Mouse (Mus musculus): Measurements from ENCODE around the gene Olfm1. TPM values are rescaled to one million over a fixed set of nuclear protein-coding genes. Genes with fewer than 3 reads are reported as not detected.

The Olfm1 gene
- polyA plus RNA-seq, 1 experiment from 2014 or later = 13.2 TPM

- Histone ChIP-seq H3K27me3 (ENCODE audit: low read depth, poor library complexity, severe bottlenecking) (peaks cover 23% of the 10 kb centered on the region), H3K36me3 (peaks cover 22% of the 10 kb centered on the region), H3K27ac (peak overlapping the region; percentile 85), H3K9me3 (replicated peaks) (no peaks in the 10 kb centered on the region), H3K4me1 (peaks cover 57% of the 10 kb centered on the region), H3K4me3 (peak overlapping the region; percentile 69)
- 6% methylated on average over 11 of the region's 11 CpGs for WGBS
- no peak for DNase-seq (ENCODE audit: low spot score)
Measured at GRCm38 (mm10) chr2:28206472-28206871, 13.7 kb downstream of the Olfm1 start.

- DNase-seq (ENCODE audit: low spot score) = no peak
- Histone ChIP-seq H3K4me3 (no peak overlapping the region), H3K36me3 (peaks cover 27% of the 10 kb centered on the region), H3K4me1 (peaks cover 66% of the 10 kb centered on the region), H3K9me3 (replicated peaks) (no peaks in the 10 kb centered on the region), H3K27ac (no peak overlapping the region), H3K27me3 (ENCODE audit: low read depth, poor library complexity, severe bottlenecking) (peaks cover 26% of the 10 kb centered on the region)
- 80% methylated on average over 3 of the region's 3 CpGs for WGBS
Measured at GRCm38 (mm10) chr2:28207200-28207750, 14.5 kb downstream of the Olfm1 start.

- no peak overlapping the region for H3K27ac ChIP-seq
- peaks cover 75% of the 10 kb centered on the region for H3K4me1 ChIP-seq
- H3K9me3 ChIP-seq (replicated peaks) = no peaks in the 10 kb centered on the region
- H3K27me3 ChIP-seq (ENCODE audit: low read depth, poor library complexity, severe bottlenecking) = peaks cover 26% of the 10 kb centered on the region
- 91% methylated on average over 14 of the region's 14 CpGs for WGBS
- H3K4me3 ChIP-seq = no peak overlapping the region
- peaks cover 32% of the 10 kb centered on the region for H3K36me3 ChIP-seq
- no peak for DNase-seq (ENCODE audit: low spot score)
Measured at GRCm38 (mm10) chr2:28208130-28208745, 15.4 kb downstream of the Olfm1 start.

DNA sequence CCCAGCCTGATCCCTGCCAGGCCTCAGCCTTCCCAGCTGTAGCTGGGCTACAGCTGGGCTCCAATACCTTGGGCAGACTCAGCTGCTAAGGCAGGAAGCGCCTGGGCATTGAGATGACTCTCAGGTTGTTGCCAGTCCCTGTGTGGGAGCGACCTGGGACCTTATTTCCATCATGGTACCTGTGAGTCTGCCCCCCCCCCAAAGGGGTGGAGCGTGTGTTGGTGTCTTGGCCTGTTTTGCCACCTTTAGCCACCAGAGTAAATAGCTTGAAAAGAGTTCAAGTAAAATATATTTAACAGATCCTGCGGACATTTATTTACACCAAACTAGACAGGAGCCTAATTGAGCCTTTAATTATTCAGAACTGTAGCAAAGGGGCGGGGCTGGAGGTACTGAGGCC, 16.4 kb downstream of the Olfm1 start:
- 85% methylated on average over 5 of the region's 5 CpGs for WGBS
- no peak for DNase-seq (ENCODE audit: low spot score)
- H3K27ac ChIP-seq = 0 out of 2 replicates have a peak overlapping the region, but pooled peaks have one; percentile 3
- H3K9me3 ChIP-seq (replicated peaks) = no peaks in the 10 kb centered on the region
- no peak overlapping the region for H3K4me3 ChIP-seq
- peaks cover 37% of the 10 kb centered on the region for H3K36me3 ChIP-seq
- peaks cover 26% of the 10 kb centered on the region for H3K27me3 ChIP-seq (ENCODE audit: low read depth, poor library complexity, severe bottlenecking)
- H3K4me1 ChIP-seq = peaks cover 79% of the 10 kb centered on the region

GRCm38 (mm10) chr2:28209653-28210052, 16.9 kb downstream of the Olfm1 start:
- peaks cover 25% of the 10 kb centered on the region for H3K27me3 ChIP-seq (ENCODE audit: low read depth, poor library complexity, severe bottlenecking)
- H3K9me3 ChIP-seq (replicated peaks) = no peaks in the 10 kb centered on the region
- H3K4me1 ChIP-seq = peaks cover 74% of the 10 kb centered on the region
- H3K4me3 ChIP-seq = no peak overlapping the region
- H3K27ac ChIP-seq = no peak overlapping the region
- 90% methylated on average over 12 of the region's 12 CpGs for WGBS
- peaks cover 41% of the 10 kb centered on the region for H3K36me3 ChIP-seq
- DNase-seq (ENCODE audit: low spot score) = no peak

DNA sequence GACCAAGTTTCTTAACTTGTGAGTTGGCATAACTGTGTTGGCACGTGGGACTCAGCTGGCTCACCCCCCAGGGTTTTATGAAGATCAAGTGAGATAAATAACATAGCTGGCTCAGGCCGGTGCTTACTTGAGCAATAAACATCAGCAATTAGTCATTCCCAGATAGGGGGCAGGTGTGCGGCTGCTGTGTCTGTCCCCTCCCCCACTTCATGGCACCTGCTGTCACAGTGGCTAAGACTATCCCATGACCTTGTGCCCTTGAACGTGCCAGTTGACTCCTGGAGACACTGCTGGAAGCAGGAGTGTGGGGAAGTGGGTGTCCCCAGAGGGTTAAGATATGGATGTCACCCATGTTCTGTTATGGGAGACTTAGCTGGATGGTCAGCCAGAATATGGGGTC, 17.5 kb downstream of the Olfm1 start:
- Histone ChIP-seq H3K4me3 (no peak overlapping the region), H3K4me1 (peaks cover 68% of the 10 kb centered on the region), H3K27ac (no peak overlapping the region), H3K9me3 (replicated peaks) (no peaks in the 10 kb centered on the region), H3K36me3 (peaks cover 47% of the 10 kb centered on the region), H3K27me3 (ENCODE audit: low read depth, poor library complexity, severe bottlenecking) (peaks cover 19% of the 10 kb centered on the region)
- 38% methylated on average over 4 of the region's 4 CpGs for WGBS
- DNase-seq (ENCODE audit: low spot score) = no peak

GRCm38 (mm10) chr2:28211531-28212281, 18.9 kb downstream of the Olfm1 start:
- Histone ChIP-seq H3K27ac (no peak overlapping the region), H3K9me3 (replicated peaks) (no peaks in the 10 kb centered on the region), H3K4me1 (peaks cover 56% of the 10 kb centered on the region), H3K27me3 (ENCODE audit: low read depth, poor library complexity, severe bottlenecking) (peaks cover 15% of the 10 kb centered on the region), H3K36me3 (peaks cover 62% of the 10 kb centered on the region), H3K4me3 (no peak overlapping the region)
- DNase-seq (ENCODE audit: low spot score) = no peak
- WGBS = 66% methylated on average over 22 of the region's 22 CpGs

GRCm38 (mm10) chr2:28212911-28213310, 20.1 kb downstream of the Olfm1 start:
- H3K27me3 ChIP-seq (ENCODE audit: low read depth, poor library complexity, severe bottlenecking) = peaks cover 9% of the 10 kb centered on the region; the same call in 1 of the 2 replicates
- H3K4me1 ChIP-seq = peaks cover 48% of the 10 kb centered on the region
- H3K36me3 ChIP-seq = peaks cover 66% of the 10 kb centered on the region
- H3K27ac ChIP-seq = peak overlapping the region; percentile 37; the same call in 1 of the 2 replicates
- DNase-seq (ENCODE audit: low spot score) = no peak
- no peak overlapping the region for H3K4me3 ChIP-seq
- no peaks in the 10 kb centered on the region for H3K9me3 ChIP-seq (replicated peaks)
- WGBS = 50% methylated on average over 5 of the region's 5 CpGs

DNA sequence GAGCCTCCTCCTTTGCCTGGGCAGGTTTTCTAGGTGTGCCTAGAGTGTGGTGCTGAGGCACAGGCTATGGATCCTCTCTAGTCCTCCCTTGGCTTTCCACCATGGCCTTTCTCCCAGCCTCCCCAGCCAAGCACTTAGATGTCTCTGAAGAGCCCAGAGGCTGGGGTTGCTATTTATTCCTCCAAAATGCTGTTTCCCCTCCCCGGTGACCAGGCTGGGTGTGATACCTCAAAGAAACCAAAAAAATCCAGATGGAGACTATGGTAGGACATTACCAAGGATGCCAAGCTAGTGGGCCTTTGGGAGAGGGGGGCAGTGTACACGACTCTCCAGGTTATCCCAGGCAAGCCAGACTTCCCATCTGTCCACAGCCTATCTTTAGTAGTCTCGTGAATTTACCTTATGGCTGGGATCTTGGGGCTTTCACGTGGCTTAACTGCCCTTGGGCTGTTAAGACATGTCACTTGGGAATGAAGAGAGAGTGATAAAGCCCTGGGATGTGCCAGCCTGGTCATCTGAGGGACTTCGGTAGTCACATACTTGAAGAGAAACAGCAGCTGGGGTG, 23.5 kb downstream of the Olfm1 start:
- WGBS = 88% methylated on average over 5 of the region's 5 CpGs
- peaks cover 65% of the 10 kb centered on the region for H3K36me3 ChIP-seq
- H3K4me3 ChIP-seq = no peak overlapping the region
- DNase-seq (ENCODE audit: low spot score) = no peak
- H3K27ac ChIP-seq = no peak overlapping the region
- peaks cover 3% of the 10 kb centered on the region; the same call in 1 of the 2 replicates for H3K27me3 ChIP-seq (ENCODE audit: low read depth, poor library complexity, severe bottlenecking)
- peaks cover 25% of the 10 kb centered on the region for H3K4me1 ChIP-seq
- no peaks in the 10 kb centered on the region for H3K9me3 ChIP-seq (replicated peaks)

- Histone ChIP-seq H3K4me3 (no peak overlapping the region), H3K27me3 (ENCODE audit: low read depth, poor library complexity, severe bottlenecking) (no peaks in the 10 kb centered on the region), H3K9me3 (replicated peaks) (no peaks in the 10 kb centered on the region), H3K4me1 (peaks cover 18% of the 10 kb centered on the region), H3K36me3 (peaks cover 72% of the 10 kb centered on the region), H3K27ac (no peak overlapping the region)
- 91% methylated on average over 1 of the region's 1 CpGs for WGBS
- no peak for DNase-seq (ENCODE audit: low spot score)
Measured at GRCm38 (mm10) chr2:28217783-28218182, 25.0 kb downstream of the Olfm1 start.

DNA sequence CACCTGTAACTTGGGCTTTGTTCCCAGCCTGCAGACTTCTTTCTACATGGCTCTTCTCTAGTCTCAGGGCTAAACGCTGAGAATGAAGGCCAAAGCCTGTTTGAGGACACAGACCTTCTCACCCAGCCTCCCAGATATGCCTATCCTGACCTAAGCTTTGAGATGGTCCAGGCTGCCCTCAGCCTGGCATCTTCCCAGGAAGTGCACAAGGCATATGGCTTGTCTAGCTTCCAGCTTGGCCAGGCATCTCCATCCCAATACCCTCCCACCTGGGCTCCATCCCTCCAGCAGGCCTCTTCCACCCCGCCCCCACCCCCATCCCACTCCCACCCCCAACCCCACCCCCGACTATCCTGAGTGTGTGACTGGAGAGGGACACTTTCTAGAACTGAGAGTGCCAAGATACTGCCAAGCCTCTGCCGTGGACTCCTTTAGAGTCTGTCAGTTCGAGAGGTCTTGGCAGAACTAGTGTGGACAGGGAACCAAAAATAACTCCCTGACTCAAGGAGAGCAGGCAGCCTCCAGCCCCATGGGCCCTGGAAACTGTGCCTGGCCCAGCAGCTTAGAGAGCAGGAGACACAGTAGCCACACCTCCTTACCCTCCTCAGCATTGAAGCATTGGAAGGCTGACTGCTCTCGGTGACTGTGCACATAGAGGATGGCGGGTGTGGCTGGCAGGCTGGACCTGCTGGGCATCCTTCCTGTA, 26.0 kb downstream of the Olfm1 start:
- H3K36me3 ChIP-seq = peaks cover 77% of the 10 kb centered on the region
- no peak for DNase-seq (ENCODE audit: low spot score)
- H3K4me1 ChIP-seq = peaks cover 8% of the 10 kb centered on the region; the same call in 1 of the 2 replicates
- no peaks in the 10 kb centered on the region for H3K27me3 ChIP-seq (ENCODE audit: low read depth, poor library complexity, severe bottlenecking)
- no peaks in the 10 kb centered on the region for H3K9me3 ChIP-seq (replicated peaks)
- no peak overlapping the region for H3K4me3 ChIP-seq
- 75% methylated on average over 7 of the region's 7 CpGs for WGBS
- no peak overlapping the region for H3K27ac ChIP-seq

GRCm38 (mm10) chr2:28219625-28220024, 26.8 kb downstream of the Olfm1 start:
- no peak for DNase-seq (ENCODE audit: low spot score)
- H3K9me3 ChIP-seq (replicated peaks) = no peaks in the 10 kb centered on the region
- 88% methylated on average over 1 of the region's 1 CpGs for WGBS
- H3K36me3 ChIP-seq = peaks cover 74% of the 10 kb centered on the region
- H3K4me1 ChIP-seq = peaks cover 8% of the 10 kb centered on the region; the same call in 1 of the 2 replicates
- no peak overlapping the region for H3K4me3 ChIP-seq
- H3K27me3 ChIP-seq (ENCODE audit: low read depth, poor library complexity, severe bottlenecking) = no peaks in the 10 kb centered on the region
- H3K27ac ChIP-seq = no peak overlapping the region
